Mouse (Mus musculus): ENCODE measurements at regions not wholly inside any gene's neighbourhood (a gene's known extent, or its start where the extent isn't known, plus 50 kb on each side); places are given as distances from the start of the nearest gene placed in this dataset.

DNA sequence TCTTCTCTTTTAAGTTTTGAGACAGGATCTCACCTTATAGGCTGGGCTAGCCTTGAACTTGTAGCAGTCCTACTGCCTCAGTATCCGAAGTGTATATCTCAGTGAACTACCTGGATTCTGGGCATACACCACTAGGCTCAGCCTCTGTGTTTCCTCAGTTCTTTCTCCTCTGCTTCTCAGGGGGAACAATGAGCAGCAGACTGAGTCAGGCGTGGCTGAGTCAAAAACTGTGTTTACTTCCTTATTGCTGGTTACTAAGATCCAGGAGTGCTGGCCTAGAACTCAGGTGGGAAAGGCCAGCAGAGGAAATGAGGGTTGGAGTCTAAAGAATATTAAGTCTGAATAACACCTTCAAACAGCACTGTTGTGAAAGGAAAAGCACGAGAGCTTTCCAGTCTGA lies 54.9 kb upstream of the Raph1 start:
- in situ Hi-C loops (cut with MboI; ENCODE audit: low sequenced_read_pairs in 2 of 2, unreplicated experiment in 2 of 2): no loop called here
- Histone ChIP-seq H3K4me3 (ENCODE audit: insufficient read depth in 1 of 2, low read depth in 1 of 2, low read length in 2 of 2, poor library complexity in 1 of 2, severe bottlenecking in 1 of 2) (no peak overlapping the region), H3K4me1 (ENCODE audit: control insufficient read depth in 2 of 2, insufficient read depth in 2 of 2, low read length in 2 of 2, poor library complexity in 1 of 2) (no peaks in the 10 kb centered on the region; a peak in 1 of 4 replicates), H3K9me3 (ENCODE audit: control insufficient read depth, insufficient read depth, low read depth, low read length) (no peaks in the 10 kb centered on the region), H3K9ac (ENCODE audit: insufficient read depth, low read depth, low read length, poor library complexity, severe bottlenecking) (no peak overlapping the region), H3K36me3 (ENCODE audit: control insufficient read depth, insufficient read depth, low read length, poor library complexity, severe bottlenecking) (no peaks in the 10 kb centered on the region), H3K27ac (ENCODE audit: insufficient read depth, low read depth, low read length, poor library complexity, severe bottlenecking) (no peak overlapping the region)
- no peak for DNase-seq (ENCODE audit: low read depth, low spot score)
- TF ChIP-seq MAFK (IDR thresholded peaks at IDR 0.05; ENCODE audit: insufficient read depth, low read depth, low read length) (no peak), ZC3H11A (IDR thresholded peaks at IDR 0.05; ENCODE audit: borderline replicate concordance, low read depth, low read length) (no peak), HCFC1 (IDR thresholded peaks at IDR 0.05; ENCODE audit: borderline replicate concordance, insufficient read depth, low read length) (no peak), ZNF384 (IDR thresholded peaks at IDR 0.05; ENCODE audit: low read depth, low read length) (no peak), CHD2 (IDR thresholded peaks at IDR 0.05; ENCODE audit: low read depth, low read length) (no peak)

- DNase-seq (ENCODE audit: low read depth, low spot score): no peak
- H3K36me3 ChIP-seq (ENCODE audit: control insufficient read depth, insufficient read depth, low read length, poor library complexity, severe bottlenecking): no peaks in the 10 kb centered on the region
- no peaks in the 10 kb centered on the region; a peak in 1 of 4 replicates for H3K4me1 ChIP-seq (ENCODE audit: control insufficient read depth in 2 of 2, insufficient read depth in 2 of 2, low read length in 2 of 2, poor library complexity in 1 of 2)
- H3K9me3 ChIP-seq (ENCODE audit: control insufficient read depth, insufficient read depth, low read depth, low read length): no peaks in the 10 kb centered on the region
- in situ Hi-C loops (cut with MboI; ENCODE audit: low sequenced_read_pairs in 2 of 2, unreplicated experiment in 2 of 2): no loop called here
- H3K4me3 ChIP-seq (ENCODE audit: insufficient read depth in 1 of 2, low read depth in 1 of 2, low read length in 2 of 2, poor library complexity in 1 of 2, severe bottlenecking in 1 of 2): no peak overlapping the region
- no peak overlapping the region for H3K9ac ChIP-seq (ENCODE audit: insufficient read depth, low read depth, low read length, poor library complexity, severe bottlenecking)
- H3K27ac ChIP-seq (ENCODE audit: insufficient read depth, low read depth, low read length, poor library complexity, severe bottlenecking): no peak overlapping the region
- TF ChIP-seq ZNF384 (IDR thresholded peaks at IDR 0.05; ENCODE audit: low read depth, low read length) (no peak), ZC3H11A (IDR thresholded peaks at IDR 0.05; ENCODE audit: borderline replicate concordance, low read depth, low read length) (no peak), MAFK (IDR thresholded peaks at IDR 0.05; ENCODE audit: insufficient read depth, low read depth, low read length) (no peak), CHD2 (IDR thresholded peaks at IDR 0.05; ENCODE audit: low read depth, low read length) (no peak), HCFC1 (IDR thresholded peaks at IDR 0.05; ENCODE audit: borderline replicate concordance, insufficient read depth, low read length) (no peak)
Observed at GRCm38 (mm10) chr1:60621064-60621726, 54.3 kb upstream of the Raph1 start.

GRCm38 (mm10) chr1:60618389-60618788 lies 51.5 kb upstream of the Raph1 start:
- no peak overlapping the region for H3K4me3 ChIP-seq (ENCODE audit: insufficient read depth in 1 of 2, low read depth in 1 of 2, low read length in 2 of 2, poor library complexity in 1 of 2, severe bottlenecking in 1 of 2)
- no peak overlapping the region for H3K9ac ChIP-seq (ENCODE audit: insufficient read depth, low read depth, low read length, poor library complexity, severe bottlenecking)
- H3K9me3 ChIP-seq (ENCODE audit: control insufficient read depth, insufficient read depth, low read depth, low read length): no peaks in the 10 kb centered on the region
- no peak overlapping the region for H3K27ac ChIP-seq (ENCODE audit: insufficient read depth, low read depth, low read length, poor library complexity, severe bottlenecking)
- no peaks in the 10 kb centered on the region for H3K36me3 ChIP-seq (ENCODE audit: control insufficient read depth, insufficient read depth, low read length, poor library complexity, severe bottlenecking)
- TF ChIP-seq HCFC1 (IDR thresholded peaks at IDR 0.05; ENCODE audit: borderline replicate concordance, insufficient read depth, low read length): no peak
- no peak for TF ChIP-seq MAFK (IDR thresholded peaks at IDR 0.05; ENCODE audit: insufficient read depth, low read depth, low read length)
- TF ChIP-seq ZNF384 (IDR thresholded peaks at IDR 0.05; ENCODE audit: low read depth, low read length): no peak
- no peak for TF ChIP-seq CHD2 (IDR thresholded peaks at IDR 0.05; ENCODE audit: low read depth, low read length)
- no peak for TF ChIP-seq ZC3H11A (IDR thresholded peaks at IDR 0.05; ENCODE audit: borderline replicate concordance, low read depth, low read length)
- in situ Hi-C loops (cut with MboI; ENCODE audit: low sequenced_read_pairs in 2 of 2, unreplicated experiment in 2 of 2): no loop called here
- H3K4me1 ChIP-seq (ENCODE audit: control insufficient read depth in 2 of 2, insufficient read depth in 2 of 2, low read length in 2 of 2, poor library complexity in 1 of 2): no peaks in the 10 kb centered on the region
- DNase-seq (ENCODE audit: low read depth, low spot score): no peak

- in situ Hi-C loops (cut with MboI; ENCODE audit: low sequenced_read_pairs in 2 of 2, unreplicated experiment in 2 of 2): no loop called here
- DNase-seq (ENCODE audit: low read depth, low spot score): no peak
- Histone ChIP-seq H3K36me3 (ENCODE audit: control insufficient read depth, insufficient read depth, low read length, poor library complexity, severe bottlenecking) (no peaks in the 10 kb centered on the region), H3K9ac (ENCODE audit: insufficient read depth, low read depth, low read length, poor library complexity, severe bottlenecking) (no peak overlapping the region), H3K9me3 (ENCODE audit: control insufficient read depth, insufficient read depth, low read depth, low read length) (no peaks in the 10 kb centered on the region), H3K4me3 (ENCODE audit: insufficient read depth in 1 of 2, low read depth in 1 of 2, low read length in 2 of 2, poor library complexity in 1 of 2, severe bottlenecking in 1 of 2) (no peak overlapping the region), H3K4me1 (ENCODE audit: control insufficient read depth in 2 of 2, insufficient read depth in 2 of 2, low read length in 2 of 2, poor library complexity in 1 of 2) (no peaks in the 10 kb centered on the region), H3K27ac (ENCODE audit: insufficient read depth, low read depth, low read length, poor library complexity, severe bottlenecking) (no peak overlapping the region)
- no peak for TF ChIP-seq HCFC1 (IDR thresholded peaks at IDR 0.05; ENCODE audit: borderline replicate concordance, insufficient read depth, low read length)
- no peak for TF ChIP-seq ZC3H11A (IDR thresholded peaks at IDR 0.05; ENCODE audit: borderline replicate concordance, low read depth, low read length)
- no peak for TF ChIP-seq CHD2 (IDR thresholded peaks at IDR 0.05; ENCODE audit: low read depth, low read length)
- TF ChIP-seq MAFK (IDR thresholded peaks at IDR 0.05; ENCODE audit: insufficient read depth, low read depth, low read length): no peak
- TF ChIP-seq ZNF384 (IDR thresholded peaks at IDR 0.05; ENCODE audit: low read depth, low read length): no peak
Observed at GRCm38 (mm10) chr1:60616916-60617315, 50.0 kb upstream of the Raph1 start.
